Mouse (Mus musculus) MEL (cell line): ENCODE results near the gene Gm28035. TPM values are rescaled to one million over a fixed set of nuclear protein-coding genes. Genes with fewer than 3 reads are reported as not detected.

ENCODE experiments used
- DNase-seq: peaks from one replicate; pipeline ENCODE4 v3.0.0; 2011; ENCODE audit warnings: low read depth, low spot score
- H3K27ac ChIP-seq: 2 replicates; pipeline ENCODE4 v1.5.1; 2012; ENCODE audit warnings: low read depth, mild to moderate bottlenecking, control low read depth, low read length, moderate library complexity; ENCODE audit not compliant: control insufficient read depth
- H3K27me3 ChIP-seq, 2 experiments: fragments of 150-350 bp in 1 of 2; sonication (generic) in 1 of 2; 2 replicates each; pipeline ENCODE4 v1.6.1; 2012; ENCODE audit warnings: low read length in 2 of 2, mild to moderate bottlenecking in 2 of 2, improper control_type of control experiment in 1 of 2, moderate library complexity in 1 of 2; ENCODE audit not compliant: insufficient read depth in 2 of 2, control insufficient read depth in 1 of 2
- H3K36me3 ChIP-seq, 2 experiments: 2 replicates each; pipeline ENCODE4 v1.6.1; 2012 to 2014; ENCODE audit warnings: low read length in 2 of 2, improper control_type of control experiment in 1 of 2, inconsistent platforms in 1 of 2, mild to moderate bottlenecking in 1 of 2; ENCODE audit not compliant: insufficient read depth in 2 of 2, control insufficient read depth in 1 of 2
- H3K4me1 ChIP-seq, 2 experiments: fragments of 150-350 bp in 1 of 2; sonication (generic) in 1 of 2; 2 replicates each; pipeline ENCODE4 v1.6.1; 2012; ENCODE audit warnings: low read length in 2 of 2, improper control_type of control experiment in 1 of 2, mild to moderate bottlenecking in 1 of 2; ENCODE audit not compliant: insufficient read depth in 2 of 2, control insufficient read depth in 1 of 2
- H3K4me3 ChIP-seq, 2 experiments: fragments of 150-350 bp in 1 of 2; sonication (generic) in 1 of 2; 2 replicates each; pipeline ENCODE4 v1.5.1; 2012; ENCODE audit warnings: low read depth in 2 of 2, low read length in 2 of 2, mild to moderate bottlenecking in 2 of 2, moderate library complexity in 2 of 2, control low read depth in 1 of 2, improper control_type of control experiment in 1 of 2; ENCODE audit not compliant: control insufficient read depth in 1 of 2, insufficient read depth in 1 of 2
- H3K79me2 ChIP-seq: 2 replicates; pipeline ENCODE4 v1.6.1; 2012; ENCODE audit warnings: mild to moderate bottlenecking, low read length, moderate library complexity; ENCODE audit not compliant: control insufficient read depth, poor library complexity, insufficient read depth
- H3K9ac ChIP-seq: 2 replicates; pipeline ENCODE4 v1.6.1; 2012; ENCODE audit warnings: low read depth, mild to moderate bottlenecking, control low read depth, low read length, moderate library complexity; ENCODE audit not compliant: control insufficient read depth, poor library complexity, severe bottlenecking
- H3K9me3 ChIP-seq: fragments of 150-350 bp; sonication (generic); replicated peaks from 2 replicates; pipeline ENCODE4 v1.6.1; 2012; ENCODE audit warnings: mild to moderate bottlenecking, low read length, improper control_type of control experiment, moderate library complexity; ENCODE audit not compliant: insufficient read depth
- CHD1 ChIP-seq: IDR thresholded peaks from 2 replicates; pipeline ENCODE4 v1.6.1; 2012; ENCODE audit warnings: low read depth, mild to moderate bottlenecking, inconsistent platforms, low read length, improper control_type of control experiment
- CHD2 ChIP-seq: IDR thresholded peaks from 2 replicates; pipeline ENCODE4 v1.6.1; 2011; ENCODE audit warnings: low read length, improper control_type of control experiment
- CTCF ChIP-seq, 3 experiments: IDR thresholded peaks in 2 of 3; conservative IDR thresholded peaks in 1 of 3; 2 replicates each; pipeline ENCODE4 v1.5.1; 2011 to 2012; ENCODE audit warnings: low read length in 3 of 3, low read depth in 2 of 3, mild to moderate bottlenecking in 2 of 3, improper control_type of control experiment in 1 of 3, inconsistent platforms in 1 of 3, mixed read lengths in 1 of 3, moderate library complexity in 1 of 3; ENCODE audit not compliant: control insufficient read depth in 1 of 3, insufficient read depth in 1 of 3, poor library complexity in 1 of 3, severe bottlenecking in 1 of 3
- E2F4 ChIP-seq: IDR thresholded peaks from 2 replicates; pipeline ENCODE4 v1.6.1; 2011; ENCODE audit warnings: low read depth, low read length, improper control_type of control experiment, borderline replicate concordance
- EP300 ChIP-seq, 2 experiments: IDR thresholded peaks; 2 replicates each; pipeline ENCODE4 v1.6.1; 2011; ENCODE audit warnings: improper control_type of control experiment in 2 of 2, low read length in 2 of 2, low read depth in 1 of 2, mild to moderate bottlenecking in 1 of 2
- GABPA ChIP-seq: IDR thresholded peaks from 2 replicates; pipeline ENCODE4 v1.6.1; 2012; ENCODE audit warnings: low read depth, mild to moderate bottlenecking, inconsistent platforms, low read length, improper control_type of control experiment, moderate library complexity
- JUND ChIP-seq: IDR thresholded peaks from 2 replicates; pipeline ENCODE4 v1.6.1; 2011; ENCODE audit warnings: low read depth, mild to moderate bottlenecking, improper control_type of control experiment, low read length
- KAT2A ChIP-seq: conservative IDR thresholded peaks from 2 replicates; pipeline ENCODE4 v1.6.1; 2012; ENCODE audit warnings: low read depth, low read length, improper control_type of control experiment, inconsistent platforms
- MAZ ChIP-seq: IDR thresholded peaks from 2 replicates; pipeline ENCODE4 v1.6.1; 2012; ENCODE audit warnings: low read depth, mild to moderate bottlenecking, inconsistent platforms, low read length, improper control_type of control experiment
- MEF2A ChIP-seq: IDR thresholded peaks from 2 replicates; pipeline ENCODE4 v1.6.1; 2014; ENCODE audit warnings: low read depth, mild to moderate bottlenecking, inconsistent platforms, low read length, improper control_type of control experiment; ENCODE audit not compliant: poor library complexity, insufficient replicate concordance, severe bottlenecking; ENCODE audit errors: extremely low read depth
- MYB ChIP-seq: IDR thresholded peaks from 2 replicates; pipeline ENCODE4 v1.6.1; 2011; ENCODE audit warnings: mild to moderate bottlenecking, low read depth, low read length, improper control_type of control experiment
- NELFE ChIP-seq: IDR thresholded peaks from 2 replicates; pipeline ENCODE4 v1.6.1; 2011; ENCODE audit warnings: low read depth, low read length, improper control_type of control experiment
- NRF1 ChIP-seq: IDR thresholded peaks from 2 replicates; pipeline ENCODE4 v1.6.1; 2014; ENCODE audit warnings: low read depth, mild to moderate bottlenecking, inconsistent platforms, low read length, improper control_type of control experiment, moderate library complexity; ENCODE audit not compliant: poor library complexity, insufficient read depth, severe bottlenecking
- RAD21 ChIP-seq: IDR thresholded peaks from 2 replicates; pipeline ENCODE4 v1.6.1; 2011; ENCODE audit warnings: mild to moderate bottlenecking, low read depth, low read length, improper control_type of control experiment
- TAL1 ChIP-seq: IDR thresholded peaks from 2 replicates; pipeline ENCODE4 v1.6.1; 2012; ENCODE audit warnings: mild to moderate bottlenecking, inconsistent platforms, low read length, moderate library complexity, mixed read lengths
- TCF12 ChIP-seq: IDR thresholded peaks from 2 replicates; pipeline ENCODE4 v1.6.1; 2014; ENCODE audit warnings: low read depth, mild to moderate bottlenecking, inconsistent platforms, low read length, improper control_type of control experiment, moderate library complexity
- UBTF ChIP-seq: IDR thresholded peaks from 2 replicates; pipeline ENCODE4 v1.6.1; 2012; ENCODE audit warnings: low read depth, mild to moderate bottlenecking, inconsistent platforms, low read length, improper control_type of control experiment, moderate library complexity, borderline replicate concordance; ENCODE audit not compliant: insufficient read depth
- ZC3H11A ChIP-seq: IDR thresholded peaks from 2 replicates; pipeline ENCODE4 v1.6.1; 2012; ENCODE audit warnings: low read depth, mild to moderate bottlenecking, inconsistent platforms, low read length, improper control_type of control experiment
- ZKSCAN1 ChIP-seq: IDR thresholded peaks from 2 replicates; pipeline ENCODE4 v1.6.1; 2012; ENCODE audit warnings: low read depth, mild to moderate bottlenecking, inconsistent platforms, low read length, improper control_type of control experiment, moderate library complexity
- polyA plus RNA-seq, 2 experiments: library from polyadenylated mRNA; stranded (reverse) in 1 of 2; unstranded in 1 of 2; fragments of >175 nt in 1 of 2; fragments of >200 nt in 1 of 2; gene quantifications; 2 replicates each; pipeline versions ENCODE4 v1.2.1 to v1.2.4; 2012; ENCODE audit warnings: low replicate concordance in 2 of 2, low read depth in 1 of 2; ENCODE audit not compliant: insufficient read length in 2 of 2, insufficient read depth in 1 of 2, missing spikeins in 1 of 2
- total RNA-seq: library from RNA; depleted of rRNA; stranded (reverse); fragments of 300-350 nt; gene quantifications from 2 replicates; pipeline ENCODE4 v1.2.3, GENCODE M21; 2012

Gene Gm28035
- total and polyA plus RNA-seq, 3 experiments = 0.26 TPM; not detected in 2

DNA sequence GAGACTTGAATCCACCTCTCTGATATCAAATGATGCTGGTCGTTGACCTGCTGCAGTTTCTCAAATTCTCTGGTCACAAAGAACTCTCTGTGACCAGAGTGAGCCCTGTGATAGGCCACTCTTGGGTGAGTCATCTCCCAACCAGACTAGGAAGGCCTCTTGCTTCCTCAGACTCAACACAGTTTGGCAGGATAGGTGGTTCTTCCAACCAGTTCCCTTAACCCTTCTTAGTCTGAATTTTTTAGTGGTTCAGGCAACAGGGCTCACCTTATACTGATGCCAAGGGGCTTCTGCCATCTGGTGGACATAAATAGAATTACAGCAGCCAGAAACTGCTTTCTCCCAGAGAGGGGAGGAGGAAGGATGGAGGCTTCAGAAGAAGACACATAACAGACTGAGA, 29.8 kb downstream of the Gm28035 start (continued):
- TF ChIP-seq TCF12 = no peak
- TF ChIP-seq UBTF = no peak
- TF ChIP-seq MYB = no peak
- no peak for TF ChIP-seq NRF1
- TF ChIP-seq E2F4 = no peak
- TF ChIP-seq ZKSCAN1 = no peak
- TF ChIP-seq CHD1 = no peak
- peak; percentile 84 for TF ChIP-seq ZC3H11A
- TF ChIP-seq JUND = peak; percentile 63; the same call in 1 of the 2 replicates
- no peak for TF ChIP-seq GABPA

DNA sequence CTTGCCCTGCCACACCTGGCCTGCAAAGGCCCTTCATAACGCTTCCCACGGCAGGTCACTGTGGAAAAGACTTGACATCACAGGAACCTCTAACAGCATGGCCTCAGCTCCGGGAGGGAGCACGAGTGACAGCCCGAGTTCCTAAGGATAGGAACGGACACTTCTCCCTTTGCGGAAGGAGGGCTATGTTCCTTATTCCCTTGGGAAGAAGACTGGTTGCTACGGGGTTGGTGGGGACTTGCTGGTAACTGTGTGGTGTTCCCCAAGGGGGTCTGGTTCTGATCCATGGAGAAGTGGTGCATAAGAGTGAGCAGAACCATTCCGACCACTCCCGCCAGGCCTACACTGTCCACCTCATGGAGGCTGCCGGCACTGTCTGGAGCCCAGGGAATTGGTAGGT, 40.4 kb downstream of the Gm28035 start, which contains the start of gene Gm28038:
Gene Gm28038, plus strand, starts transcription at position 301 of the 400 bp plus-strand sequence.
- no peak within 1 kb of the TSS for H3K9ac ChIP-seq
- no peak for DNase-seq
- H3K4me3 ChIP-seq = no peak within 1 kb of the TSS
- 0 out of 4 replicates have a peak, but pooled peaks cover 0 to 2% of the 10 kb centered on the region in 2 experiments for H3K36me3 ChIP-seq
- no peak for TF ChIP-seq CTCF (IDR thresholded peaks at IDR 0.05 in 2 of 3, conservative IDR thresholded peaks at IDR 0.05 in 1 of 3; ENCODE audit: control insufficient read depth in 1 of 3, insufficient read depth in 1 of 3, low read depth in 2 of 3, low read length in 3 of 3, poor library complexity in 1 of 3, severe bottlenecking in 1 of 3)
- no peak for TF ChIP-seq NELFE
- TF ChIP-seq CHD2 = no peak
- TF ChIP-seq RAD21 = no peak
- no peak for TF ChIP-seq EP300 (IDR thresholded peaks at IDR 0.05; ENCODE audit: low read depth in 1 of 2, low read length in 2 of 2)
- no peak for TF ChIP-seq MEF2A
- TF ChIP-seq MAZ = no peak
- no peak for TF ChIP-seq KAT2A
- no peak for TF ChIP-seq TAL1
- peaks cover 0 to 6% of the 10 kb centered on the region in 2 experiments; a peak in 1 of 4 replicates for H3K4me1 ChIP-seq
- no peak within 1 kb of the TSS for H3K27ac ChIP-seq
- H3K27me3 ChIP-seq = no peaks in the 10 kb centered on the region
- H3K9me3 ChIP-seq = no peaks in the 10 kb centered on the region
- peaks cover 10% of the 10 kb centered on the region; the same call in 1 of the 2 replicates for H3K79me2 ChIP-seq
